Mouse (Mus musculus) kidney, embryonic 14.5 days (tissue): ENCODE measurements at regions not wholly inside any gene's neighbourhood (a gene's known extent, or its start where the extent isn't known, plus 50 kb on each side); places are given as distances from the start of the nearest gene placed in this dataset.

ENCODE experiments used
- ATAC-seq: fragments of 200-750 bp; cut with Nextera tagmentation; 2 replicates; pipeline ENCODE4 v1.8.0; 2017; ENCODE audit warnings: moderate number of reproducible peaks, mild to moderate bottlenecking, moderate TSS enrichment, moderate library complexity; ENCODE audit not compliant: low FRiP score, low TSS enrichment
- H3K27ac ChIP-seq: fragments of 300-500 bp; sonication (generic); 2 replicates; pipeline ENCODE4 v1.5.1; 2014; ENCODE audit warnings: low read depth, mild to moderate bottlenecking, low read length, moderate library complexity, mixed read lengths
- H3K27me3 ChIP-seq: fragments of 300-500 bp; sonication (generic); 2 replicates; pipeline ENCODE4 v1.6.1; 2014; ENCODE audit warnings: mild to moderate bottlenecking, low read length; ENCODE audit not compliant: control insufficient read depth, insufficient read depth
- H3K36me3 ChIP-seq: fragments of 300-500 bp; sonication (generic); 2 replicates; pipeline ENCODE4 v1.6.1; 2014; ENCODE audit warnings: low read length, mixed read lengths; ENCODE audit not compliant: control insufficient read depth, insufficient read depth
- H3K4me1 ChIP-seq: fragments of 300-500 bp; sonication (generic); 2 replicates; pipeline ENCODE4 v1.6.1; 2014; ENCODE audit warnings: low read length, mixed read lengths; ENCODE audit not compliant: control insufficient read depth, insufficient read depth
- H3K4me2 ChIP-seq: fragments of 300-500 bp; sonication (generic); replicated peaks from 2 replicates; pipeline ENCODE4 v1.6.1; 2014; ENCODE audit warnings: low read depth, mild to moderate bottlenecking, low read length
- H3K4me3 ChIP-seq: fragments of 300-500 bp; sonication (generic); 2 replicates; pipeline ENCODE4 v1.5.1; 2014; ENCODE audit warnings: mild to moderate bottlenecking, low read length
- H3K9ac ChIP-seq: fragments of 300-500 bp; sonication (generic); 2 replicates; pipeline ENCODE4 v1.6.1; 2014; ENCODE audit warnings: low read depth, mild to moderate bottlenecking, low read length, moderate library complexity
- H3K9me3 ChIP-seq: fragments of 300-500 bp; sonication (generic); 2 replicates; pipeline ENCODE4 v1.6.1; 2016; ENCODE audit warnings: low read length; ENCODE audit not compliant: control insufficient read depth
- WGBS: fragments of 180-500 bp; shearing (Covaris S2); extraction: QIAGEN DNeasy Blood & Tissue Kit; methylation state at CpG from one replicate; pipeline ENCODE4 v1.1.7; 2014; 5-methylcytosine and 5-hydroxymethylcytosine counted together

DNA sequence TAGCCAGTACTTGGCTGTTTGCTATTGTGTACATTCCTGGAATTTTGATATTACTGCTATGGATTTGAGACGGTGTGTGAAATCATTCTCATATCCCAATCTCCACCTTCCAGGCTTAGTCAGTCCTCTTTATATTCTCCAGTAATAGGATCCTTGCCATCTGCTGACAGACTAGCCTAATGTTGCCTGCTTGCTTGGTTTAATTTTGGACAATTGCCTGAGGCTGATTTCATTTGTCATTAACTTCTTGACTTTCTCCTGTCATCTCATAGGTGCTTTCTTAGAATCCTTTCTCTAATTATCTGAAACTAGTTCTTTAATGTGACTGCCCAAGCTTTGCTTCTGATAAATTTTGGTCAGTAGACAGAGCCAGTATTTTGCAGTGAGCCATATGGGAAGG, 696.2 kb downstream of the Hace1 start:
- H3K4me1 ChIP-seq: no peaks in the 10 kb centered on the region
- H3K4me3 ChIP-seq: no peak overlapping the region
- 95% methylated on average over 1 of the region's 1 CpGs for WGBS
- H3K27ac ChIP-seq: no peak overlapping the region
- H3K4me2 ChIP-seq: no peak overlapping the region
- no peaks in the 10 kb centered on the region for H3K9me3 ChIP-seq
- no peak overlapping the region for H3K9ac ChIP-seq
- no peaks in the 10 kb centered on the region for H3K27me3 ChIP-seq
- no peaks in the 10 kb centered on the region for H3K36me3 ChIP-seq
- no peak for ATAC-seq

GRCm38 (mm10) chr10:46294290-46294689, 716.7 kb downstream of the Hace1 start:
- H3K4me1 ChIP-seq: no peaks in the 10 kb centered on the region
- no peak overlapping the region for H3K4me3 ChIP-seq
- no peaks in the 10 kb centered on the region for H3K27me3 ChIP-seq
- no peak overlapping the region for H3K9ac ChIP-seq
- no peak overlapping the region for H3K27ac ChIP-seq
- H3K36me3 ChIP-seq: no peaks in the 10 kb centered on the region
- no peaks in the 10 kb centered on the region for H3K9me3 ChIP-seq
- 74% methylated on average over 5 of the region's 5 CpGs for WGBS
- no peak overlapping the region for H3K4me2 ChIP-seq
- ATAC-seq: no peak

GRCm38 (mm10) chr10:46298352-46298751, 720.7 kb downstream of the Hace1 start:
- WGBS: 79% methylated on average over 5 of the region's 5 CpGs
- H3K9me3 ChIP-seq: no peaks in the 10 kb centered on the region
- no peak overlapping the region for H3K27ac ChIP-seq
- no peak overlapping the region for H3K4me3 ChIP-seq
- H3K4me2 ChIP-seq: no peak overlapping the region
- ATAC-seq: no peak
- H3K36me3 ChIP-seq: no peaks in the 10 kb centered on the region
- H3K27me3 ChIP-seq: no peaks in the 10 kb centered on the region
- H3K9ac ChIP-seq: no peak overlapping the region
- H3K4me1 ChIP-seq: no peaks in the 10 kb centered on the region

DNA sequence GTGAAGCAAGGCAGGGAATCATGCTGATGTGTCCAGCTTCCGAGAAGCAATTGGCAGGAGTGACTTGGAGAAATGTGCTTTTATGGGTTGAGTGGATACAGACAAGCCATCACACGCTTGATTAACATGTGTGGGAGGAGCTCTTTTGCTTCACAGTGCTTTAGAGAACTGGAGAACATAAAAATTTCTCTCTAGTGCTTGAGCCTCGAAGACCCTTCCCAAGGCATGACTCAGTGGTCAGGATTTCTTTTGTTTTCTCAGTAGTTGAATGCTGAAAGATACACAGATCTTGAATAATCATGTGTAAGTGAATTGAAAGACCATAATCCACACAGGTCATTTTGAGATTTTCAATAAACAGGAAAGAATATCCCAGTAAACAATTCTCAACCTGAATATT, 721.9 kb downstream of the Hace1 start:
- H3K4me3 ChIP-seq: no peak overlapping the region
- no peaks in the 10 kb centered on the region for H3K9me3 ChIP-seq
- H3K4me1 ChIP-seq: no peaks in the 10 kb centered on the region
- no peak; the same call in 1 of the 2 replicates for ATAC-seq
- 19% methylated on average over 3 of the region's 3 CpGs for WGBS
- H3K4me2 ChIP-seq: no peak overlapping the region
- H3K27ac ChIP-seq: no peak overlapping the region
- H3K27me3 ChIP-seq: no peaks in the 10 kb centered on the region
- H3K9ac ChIP-seq: no peak overlapping the region
- no peaks in the 10 kb centered on the region for H3K36me3 ChIP-seq

- Histone ChIP-seq H3K27ac (no peak overlapping the region), H3K4me1 (no peaks in the 10 kb centered on the region), H3K4me3 (no peak overlapping the region), H3K4me2 (no peak overlapping the region), H3K27me3 (no peaks in the 10 kb centered on the region), H3K9ac (no peak overlapping the region), H3K9me3 (no peaks in the 10 kb centered on the region), H3K36me3 (no peaks in the 10 kb centered on the region)
- ATAC-seq: no peak
- WGBS: 89% methylated on average over 5 of the region's 5 CpGs
Measured at GRCm38 (mm10) chr10:46320328-46321038, 742.9 kb downstream of the Hace1 start.

GRCm38 (mm10) chr10:46321040-46321439, 743.4 kb downstream of the Hace1 start:
- 86% methylated on average over 3 of the region's 3 CpGs for WGBS
- Histone ChIP-seq H3K9me3 (no peaks in the 10 kb centered on the region), H3K4me2 (no peak overlapping the region), H3K4me1 (no peaks in the 10 kb centered on the region), H3K4me3 (no peak overlapping the region), H3K27ac (no peak overlapping the region), H3K36me3 (no peaks in the 10 kb centered on the region), H3K27me3 (no peaks in the 10 kb centered on the region), H3K9ac (no peak overlapping the region)
- ATAC-seq: no peak

GRCm38 (mm10) chr10:46329052-46329451, 751.4 kb downstream of the Hace1 start:
- WGBS: 90% methylated on average over 1 of the region's 1 CpGs
- no peak for ATAC-seq
- Histone ChIP-seq H3K4me1 (no peaks in the 10 kb centered on the region), H3K27me3 (no peaks in the 10 kb centered on the region), H3K27ac (no peak overlapping the region), H3K9ac (no peak overlapping the region), H3K4me3 (no peak overlapping the region), H3K4me2 (no peak overlapping the region), H3K36me3 (no peaks in the 10 kb centered on the region), H3K9me3 (no peaks in the 10 kb centered on the region)

DNA sequence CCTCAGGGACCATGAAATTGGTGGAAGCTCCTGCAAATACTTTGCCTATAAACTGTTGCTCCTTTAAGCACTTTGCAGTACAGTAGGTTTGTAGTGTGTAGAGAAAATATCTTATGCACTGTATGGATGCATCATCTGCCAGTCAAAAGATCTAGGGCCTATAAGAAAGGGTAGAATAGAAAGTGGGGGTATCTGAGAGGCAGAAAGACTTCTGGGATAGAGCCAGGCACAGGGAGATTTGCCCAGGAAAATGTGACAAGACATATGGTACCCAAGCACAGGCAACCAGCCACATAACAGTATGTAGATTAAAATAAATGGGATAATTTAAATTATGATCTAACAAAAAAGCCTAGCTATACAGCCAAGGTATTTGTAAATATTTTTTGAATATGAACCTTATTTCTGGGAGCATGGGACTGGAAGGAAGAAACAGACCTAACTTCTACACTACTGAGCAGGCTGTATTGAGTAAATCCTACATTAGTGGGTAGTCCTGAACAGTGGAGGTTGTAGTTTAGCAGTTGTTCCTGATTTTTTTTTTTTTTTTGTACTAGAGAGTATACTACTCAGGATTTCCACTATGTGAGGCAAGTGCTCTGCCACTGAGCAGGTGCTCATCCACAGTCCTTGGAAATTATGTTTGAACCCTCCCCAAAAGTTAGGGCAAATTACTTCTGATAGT, 754.1 kb downstream of the Hace1 start:
- Histone ChIP-seq H3K27me3 (no peaks in the 10 kb centered on the region), H3K4me1 (no peaks in the 10 kb centered on the region), H3K4me2 (no peak overlapping the region), H3K36me3 (no peaks in the 10 kb centered on the region), H3K27ac (no peak overlapping the region), H3K4me3 (no peak overlapping the region), H3K9me3 (no peaks in the 10 kb centered on the region), H3K9ac (no peak overlapping the region)
- no peak for ATAC-seq

- no peaks in the 10 kb centered on the region for H3K36me3 ChIP-seq
- H3K9ac ChIP-seq: no peak overlapping the region
- no peaks in the 10 kb centered on the region for H3K27me3 ChIP-seq
- no peaks in the 10 kb centered on the region for H3K9me3 ChIP-seq
- no peak overlapping the region for H3K4me2 ChIP-seq
- no peak overlapping the region for H3K27ac ChIP-seq
- H3K4me3 ChIP-seq: no peak overlapping the region
- ATAC-seq: no peak
- H3K4me1 ChIP-seq: no peaks in the 10 kb centered on the region
Measured at GRCm38 (mm10) chr10:46333231-46333630, 755.6 kb downstream of the Hace1 start.
